Mouse (Mus musculus): ENCODE measurements around the gene Gm15294. TPM values are rescaled to one million over a fixed set of nuclear protein-coding genes. Genes with fewer than 3 reads are reported as not detected.

Gene Gm15294
- not detected for total RNA-seq (2023)

GRCm38 (mm10) chrX:141875135-141875534 is at the start of gene Gm15294:
Gene Gm15294, minus strand, starts transcription at chrX:141875235.

Other genes starting within 250 kb of the Gm15294 start
- gene Irs4, start 150.0 kb downstream of the Gm15294 start, total RNA-seq (2023) = not detected